Mouse (Mus musculus): ENCODE measurements around the gene Pcyt1b. TPM values are rescaled to one million over a fixed set of nuclear protein-coding genes. Genes with fewer than 3 reads are reported as not detected.
A peak's percentile ranks its signal among the peaks of the same experiment; 100 is the strongest.

Gene Pcyt1b
- polyA plus RNA-seq, 1 experiment from 2014 or later = 1.3 TPM

- Histone ChIP-seq H3K4me3 (ENCODE audit: low read length) (no peak overlapping the region), H3K36me3 (ENCODE audit: control insufficient read depth, insufficient read depth, low read length) (no peaks in the 10 kb centered on the region), H3K9me3 (ENCODE audit: control insufficient read depth, low read length) (no peaks in the 10 kb centered on the region), H3K27ac (ENCODE audit: low read length) (no peak overlapping the region), H3K4me2 (ENCODE audit: low read depth, low read length) (no peak overlapping the region), H3K4me1 (ENCODE audit: control insufficient read depth, insufficient read depth, low read length) (no peaks in the 10 kb centered on the region), H3K9ac (ENCODE audit: low read depth, low read length) (no peak overlapping the region), H3K27me3 (replicated peaks; ENCODE audit: control insufficient read depth, insufficient read depth, low read length) (no peaks in the 10 kb centered on the region)
- no peak for ATAC-seq
- WGBS = 59% methylated on average over 4 of the region's 4 CpGs
Observed at GRCm38 (mm10) chrX:93664787-93665186, 10.1 kb downstream of the Pcyt1b start.

DNA sequence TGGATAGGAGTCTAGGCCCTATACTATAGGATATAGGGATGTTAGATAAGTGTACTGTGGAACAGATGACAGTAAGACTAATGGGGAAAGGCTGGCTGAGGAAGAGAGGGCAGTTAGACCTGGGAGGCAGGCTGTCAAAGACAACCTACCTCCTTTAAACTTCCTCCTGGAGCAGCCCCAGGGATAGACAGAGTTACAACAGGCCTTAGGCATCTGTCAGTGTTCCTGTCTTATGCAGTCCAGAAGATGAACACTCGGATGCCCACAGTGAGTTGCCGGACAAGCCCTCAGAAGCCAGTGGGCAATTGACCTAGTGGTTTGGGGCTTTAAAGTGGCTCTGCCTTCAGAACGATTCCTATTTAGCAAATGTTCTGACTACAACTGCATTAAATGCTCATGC is 19.8 kb downstream of the Pcyt1b start:
- Histone ChIP-seq H3K4me3 (ENCODE audit: low read length) (peak overlapping the region; percentile 39; the same call in 1 of the 2 replicates), H3K4me1 (ENCODE audit: control insufficient read depth, insufficient read depth, low read length) (no peaks in the 10 kb centered on the region; the same call in 1 of the 2 replicates), H3K27ac (ENCODE audit: low read length) (no peak overlapping the region), H3K27me3 (replicated peaks; ENCODE audit: control insufficient read depth, insufficient read depth, low read length) (no peaks in the 10 kb centered on the region; the same call in 1 of the 2 replicates), H3K36me3 (ENCODE audit: control insufficient read depth, insufficient read depth, low read length) (no peaks in the 10 kb centered on the region), H3K4me2 (ENCODE audit: low read depth, low read length) (peak overlapping the region; percentile 57), H3K9ac (ENCODE audit: low read depth, low read length) (no peak overlapping the region), H3K9me3 (ENCODE audit: control insufficient read depth, low read length) (no peaks in the 10 kb centered on the region)
- WGBS = 38% methylated on average over 3 of the region's 3 CpGs
- ATAC-seq = peak; percentile 41; the same call in 1 of the 2 replicates

- H3K36me3 ChIP-seq (ENCODE audit: control insufficient read depth, insufficient read depth, low read length) = no peaks in the 10 kb centered on the region
- 13% methylated on average over 19 of the region's 19 CpGs for WGBS
- H3K9me3 ChIP-seq (ENCODE audit: control insufficient read depth, low read length) = no peaks in the 10 kb centered on the region
- H3K4me3 ChIP-seq (ENCODE audit: low read length) = peak overlapping the region; percentile 39
- no peak overlapping the region; the same call in 1 of the 2 replicates for H3K9ac ChIP-seq (ENCODE audit: low read depth, low read length)
- H3K27ac ChIP-seq (ENCODE audit: low read length) = no peak overlapping the region
- H3K27me3 ChIP-seq (replicated peaks; ENCODE audit: control insufficient read depth, insufficient read depth, low read length) = no peaks in the 10 kb centered on the region; the same call in 1 of the 2 replicates
- H3K4me2 ChIP-seq (ENCODE audit: low read depth, low read length) = peak overlapping the region; percentile 57
- H3K4me1 ChIP-seq (ENCODE audit: control insufficient read depth, insufficient read depth, low read length) = no peaks in the 10 kb centered on the region; the same call in 1 of the 2 replicates
- peak; percentile 100 for ATAC-seq
Observed at GRCm38 (mm10) chrX:93674836-93675795, 20.5 kb downstream of the Pcyt1b start.

GRCm38 (mm10) chrX:93676228-93676627 is 21.6 kb downstream of the Pcyt1b start:
- Histone ChIP-seq H3K4me2 (ENCODE audit: low read depth, low read length) (no peak overlapping the region), H3K9ac (ENCODE audit: low read depth, low read length) (no peak overlapping the region), H3K27ac (ENCODE audit: low read length) (no peak overlapping the region), H3K27me3 (replicated peaks; ENCODE audit: control insufficient read depth, insufficient read depth, low read length) (no peaks in the 10 kb centered on the region; the same call in 1 of the 2 replicates), H3K4me1 (ENCODE audit: control insufficient read depth, insufficient read depth, low read length) (no peaks in the 10 kb centered on the region; the same call in 1 of the 2 replicates), H3K9me3 (ENCODE audit: control insufficient read depth, low read length) (no peaks in the 10 kb centered on the region), H3K4me3 (ENCODE audit: low read length) (no peak overlapping the region), H3K36me3 (ENCODE audit: control insufficient read depth, insufficient read depth, low read length) (no peaks in the 10 kb centered on the region)
- ATAC-seq = no peak
- WGBS = 63% methylated on average over 2 of the region's 2 CpGs

- Histone ChIP-seq H3K4me3 (ENCODE audit: low read length) (no peak overlapping the region), H3K4me2 (ENCODE audit: low read depth, low read length) (no peak overlapping the region), H3K4me1 (ENCODE audit: control insufficient read depth, insufficient read depth, low read length) (no peaks in the 10 kb centered on the region), H3K27ac (ENCODE audit: low read length) (no peak overlapping the region), H3K36me3 (ENCODE audit: control insufficient read depth, insufficient read depth, low read length) (no peaks in the 10 kb centered on the region), H3K27me3 (replicated peaks; ENCODE audit: control insufficient read depth, insufficient read depth, low read length) (no peaks in the 10 kb centered on the region), H3K9ac (ENCODE audit: low read depth, low read length) (no peak overlapping the region), H3K9me3 (ENCODE audit: control insufficient read depth, low read length) (no peaks in the 10 kb centered on the region)
- ATAC-seq = no peak
- 71% methylated on average over 6 of the region's 6 CpGs for WGBS
Observed at GRCm38 (mm10) chrX:93689287-93689686, 34.6 kb downstream of the Pcyt1b start.

DNA sequence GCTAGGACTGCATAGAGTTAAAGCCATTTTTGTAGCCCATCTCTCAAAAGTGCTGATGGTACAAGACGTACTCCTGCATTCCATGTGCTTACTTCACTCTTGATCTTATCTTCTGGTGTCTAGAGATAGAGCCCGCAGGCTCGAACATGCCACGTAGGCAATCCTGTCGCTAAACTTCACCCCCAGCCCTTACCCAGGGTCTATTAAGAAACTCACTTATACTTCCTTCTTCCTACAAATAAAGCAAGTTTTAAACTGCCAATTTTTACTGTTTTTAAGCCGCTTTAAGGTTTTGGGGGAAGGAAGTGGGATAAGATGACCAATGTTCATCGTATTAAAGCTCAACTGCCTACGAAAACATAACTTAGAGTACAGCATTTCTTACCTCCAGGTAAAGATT is 36.0 kb downstream of the Pcyt1b start:
- Histone ChIP-seq H3K36me3 (ENCODE audit: control insufficient read depth, insufficient read depth, low read length) (no peaks in the 10 kb centered on the region), H3K27me3 (replicated peaks; ENCODE audit: control insufficient read depth, insufficient read depth, low read length) (no peaks in the 10 kb centered on the region), H3K9ac (ENCODE audit: low read depth, low read length) (no peak overlapping the region), H3K9me3 (ENCODE audit: control insufficient read depth, low read length) (no peaks in the 10 kb centered on the region), H3K4me2 (ENCODE audit: low read depth, low read length) (no peak overlapping the region), H3K4me1 (ENCODE audit: control insufficient read depth, insufficient read depth, low read length) (no peaks in the 10 kb centered on the region), H3K4me3 (ENCODE audit: low read length) (no peak overlapping the region), H3K27ac (ENCODE audit: low read length) (no peak overlapping the region)
- 74% methylated on average over 8 of the region's 8 CpGs for WGBS
- ATAC-seq = no peak

DNA sequence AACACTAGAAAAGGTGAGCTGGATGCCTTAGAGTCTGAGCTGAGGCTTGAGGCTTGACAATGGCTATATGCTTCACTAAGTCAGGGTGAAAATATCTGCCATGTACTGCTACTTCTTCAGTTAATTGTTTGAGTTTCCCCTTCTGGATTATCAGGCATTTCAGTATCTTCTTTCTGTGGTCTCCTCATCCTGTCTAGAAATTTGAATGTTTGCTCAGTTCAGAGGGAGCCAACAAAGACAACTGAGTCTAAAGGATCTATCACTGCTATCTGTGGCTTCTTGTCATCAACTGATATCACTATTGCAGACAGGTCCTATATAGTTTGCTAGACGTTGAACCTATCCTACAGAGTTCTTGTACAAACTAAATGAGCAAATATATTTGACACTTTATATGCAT is 42.9 kb downstream of the Pcyt1b start:
- H3K4me1 ChIP-seq (ENCODE audit: control insufficient read depth, insufficient read depth, low read length) = no peaks in the 10 kb centered on the region
- H3K36me3 ChIP-seq (ENCODE audit: control insufficient read depth, insufficient read depth, low read length) = no peaks in the 10 kb centered on the region
- ATAC-seq = no peak
- WGBS = 63% methylated on average over 1 of the region's 1 CpGs
- H3K9me3 ChIP-seq (ENCODE audit: control insufficient read depth, low read length) = no peaks in the 10 kb centered on the region
- H3K27ac ChIP-seq (ENCODE audit: low read length) = no peak overlapping the region
- 0 out of 2 replicates have a peak, but pooled peaks cover 2% of the 10 kb centered on the region for H3K27me3 ChIP-seq (replicated peaks; ENCODE audit: control insufficient read depth, insufficient read depth, low read length)
- no peak overlapping the region for H3K4me3 ChIP-seq (ENCODE audit: low read length)
- H3K9ac ChIP-seq (ENCODE audit: low read depth, low read length) = no peak overlapping the region
- H3K4me2 ChIP-seq (ENCODE audit: low read depth, low read length) = no peak overlapping the region

DNA sequence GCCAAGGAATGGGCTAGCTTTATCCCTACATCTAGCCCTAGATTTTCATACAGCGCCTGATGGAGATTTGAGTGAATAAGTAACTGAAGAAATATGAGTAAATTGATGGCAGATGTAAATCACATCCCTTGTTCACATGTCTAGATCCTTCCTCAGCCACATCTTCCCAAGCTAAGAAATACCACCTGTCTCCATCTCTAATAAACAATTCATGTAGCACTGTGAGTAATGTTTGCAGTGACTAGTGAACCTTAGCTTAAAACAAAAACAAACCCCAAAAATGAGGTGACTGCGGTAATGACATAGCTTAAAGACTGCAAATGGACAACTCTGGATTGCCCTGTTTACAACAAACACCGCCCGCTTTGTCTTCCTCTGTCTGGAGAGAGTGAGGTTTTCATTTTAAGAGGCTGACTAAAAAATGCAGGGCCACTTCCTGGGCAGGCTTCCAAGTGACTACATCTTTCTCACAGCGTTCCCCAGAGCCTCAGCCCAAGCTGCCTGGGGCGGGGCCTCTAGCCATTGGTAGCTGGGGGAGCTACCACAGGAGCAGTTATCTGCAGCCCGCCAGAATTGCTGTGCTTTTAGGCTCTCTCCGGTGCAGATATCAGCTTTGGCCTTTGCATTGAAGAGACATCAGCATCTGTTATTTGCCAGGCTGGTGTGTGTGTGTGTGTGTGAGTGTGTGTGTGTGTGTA is 46.0 kb downstream of the Pcyt1b start:
- H3K27me3 ChIP-seq (replicated peaks; ENCODE audit: control insufficient read depth, insufficient read depth, low read length) = 0 out of 2 replicates have a peak, but pooled peaks cover 2% of the 10 kb centered on the region
- no peak overlapping the region for H3K9ac ChIP-seq (ENCODE audit: low read depth, low read length)
- 33% methylated on average over 8 of the region's 8 CpGs for WGBS
- H3K4me2 ChIP-seq (ENCODE audit: low read depth, low read length) = no peak overlapping the region
- no peak overlapping the region for H3K27ac ChIP-seq (ENCODE audit: low read length)
- ATAC-seq = peak; percentile 79
- no peaks in the 10 kb centered on the region for H3K9me3 ChIP-seq (ENCODE audit: control insufficient read depth, low read length)
- no peaks in the 10 kb centered on the region for H3K4me1 ChIP-seq (ENCODE audit: control insufficient read depth, insufficient read depth, low read length)
- H3K4me3 ChIP-seq (ENCODE audit: low read length) = no peak overlapping the region
- H3K36me3 ChIP-seq (ENCODE audit: control insufficient read depth, insufficient read depth, low read length) = no peaks in the 10 kb centered on the region

DNA sequence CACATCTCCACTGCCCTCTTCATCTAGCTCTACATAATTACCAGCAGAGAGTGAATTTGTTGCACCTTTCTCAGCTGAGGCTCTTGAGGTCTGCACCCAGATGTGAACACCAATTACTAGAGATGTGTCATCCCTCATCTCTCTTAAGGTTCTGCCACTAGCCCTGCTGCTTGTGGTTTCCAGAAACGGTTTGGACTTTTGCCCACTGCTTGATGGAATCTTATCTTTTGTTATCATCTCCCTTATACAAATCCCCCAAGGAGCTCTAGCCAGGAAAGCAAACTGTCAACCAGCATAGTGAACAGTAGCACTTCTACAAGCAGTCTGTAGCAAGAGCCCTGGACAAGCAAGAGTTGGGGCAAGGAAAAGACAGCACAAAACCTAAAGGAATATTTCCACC is 57.9 kb downstream of the Pcyt1b start:
- no peak overlapping the region for H3K9ac ChIP-seq (ENCODE audit: low read depth, low read length)
- H3K27me3 ChIP-seq (replicated peaks; ENCODE audit: control insufficient read depth, insufficient read depth, low read length) = no peaks in the 10 kb centered on the region
- H3K4me2 ChIP-seq (ENCODE audit: low read depth, low read length) = no peak overlapping the region
- no peaks in the 10 kb centered on the region for H3K4me1 ChIP-seq (ENCODE audit: control insufficient read depth, insufficient read depth, low read length)
- WGBS = 52% methylated on average over 1 of the region's 1 CpGs
- no peak overlapping the region for H3K27ac ChIP-seq (ENCODE audit: low read length)
- no peaks in the 10 kb centered on the region for H3K36me3 ChIP-seq (ENCODE audit: control insufficient read depth, insufficient read depth, low read length)
- H3K4me3 ChIP-seq (ENCODE audit: low read length) = no peak overlapping the region
- no peaks in the 10 kb centered on the region for H3K9me3 ChIP-seq (ENCODE audit: control insufficient read depth, low read length)
- ATAC-seq = no peak

All from intestine, embryonic 16.5 days (tissue).